Comparison of ENCODE assay signal across 9 mouse cellular contexts in the genomic region with DNA sequence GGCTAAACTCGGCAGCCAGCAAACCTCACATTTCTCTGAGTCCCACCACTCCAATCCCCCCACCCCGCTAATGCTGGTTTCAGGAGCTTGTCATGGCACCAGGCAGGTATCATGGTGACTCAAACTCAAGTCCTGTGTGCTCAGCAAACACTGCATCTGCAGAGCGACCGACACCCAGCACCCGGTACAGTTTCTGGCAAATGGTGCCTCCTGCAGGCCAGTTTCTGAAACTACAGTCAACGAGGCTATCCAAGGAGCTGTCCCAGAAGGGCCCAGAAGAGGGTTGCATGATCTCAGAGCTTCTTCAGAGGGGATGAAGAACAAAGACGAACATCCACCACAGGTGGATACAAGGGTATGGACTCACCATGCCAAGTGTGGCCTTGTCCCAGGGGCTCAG. TPM values are rescaled to one million over a fixed set of nuclear protein-coding genes. Genes with fewer than 3 reads are reported as not detected.
A peak's percentile ranks its signal among the peaks of the same experiment; 100 is the strongest.
DNase-seq lines count a peak whose midpoint lies in the region; ATAC-seq and TF ChIP-seq lines count a peak whose summit lies in the region.
"Had no signal": no experiment of that assay in that cellular context is flagged by ENCODE, and none has a peak within 500 bp of the region (broad histone marks: within the 10 kb centered on the region; RNA-seq: fewer than 3 reads in every experiment).

No protein-coding gene starts in this region.

- peak; percentile 50 for TF ChIP-seq CTCF in forebrain, postnatal 0 days (IDR thresholded peaks at IDR 0.05; ENCODE audit: low read depth)
- peak; percentile 45 to 94; a peak in 3 of 4 replicates for TF ChIP-seq CTCF in CH12.LX (conservative IDR thresholded peaks at IDR 0.05 in 1 of 2, IDR thresholded peaks at IDR 0.05 in 1 of 2; ENCODE audit: low read depth in 2 of 2, low read length in 2 of 2)
- peak; percentile 43 for TF ChIP-seq CTCF in cortical plate, adult 2 months (IDR thresholded peaks at IDR 0.05; ENCODE audit: extremely low read depth, insufficient read depth, low read length)

- H3K4me1 ChIP-seq in forebrain, postnatal 0 days (ENCODE audit: insufficient read depth) = no peaks in the 10 kb centered on the region
- H3K4me1 ChIP-seq in forebrain, embryonic 16.5 days (replicated peaks; ENCODE audit: control insufficient read depth, insufficient read depth, low read length) = no peaks in the 10 kb centered on the region
- peaks cover 23 to 58% of the 10 kb centered on the region in 2 experiments for H3K4me1 ChIP-seq in CH12.LX (ENCODE audit: control insufficient read depth in 1 of 2, insufficient read depth in 2 of 2)
- no peaks in the 10 kb centered on the region for H3K4me1 ChIP-seq in cortical plate, adult 2 months (ENCODE audit: control insufficient read depth, insufficient read depth, low read length)
- H3K4me1 ChIP-seq: heart, embryonic 15.5 days had no signal

- intact Hi-C loops in left cerebral cortex, postnatal 36 days (cut with DNase I) = loop anchor here (5.0 kb wide), 1 partner anchor 114 kb away; a partner anchor contains a TSS

- no peak for TF ChIP-seq EP300 in CH12.LX (IDR thresholded peaks at IDR 0.05; ENCODE audit: low read length)

- H3K4me3 ChIP-seq in forebrain, postnatal 0 days (ENCODE audit: low read depth, low read length) = no peak overlapping the region
- no peak overlapping the region for H3K4me3 ChIP-seq in forebrain, embryonic 16.5 days (replicated peaks; ENCODE audit: low read length)
- H3K4me3 ChIP-seq in CH12.LX (replicated peaks in 1 of 3; ENCODE audit: low read depth in 2 of 3, low read length in 2 of 3, poor library complexity in 1 of 3) = no peak overlapping the region
- no peak overlapping the region for H3K4me3 ChIP-seq in cortical plate, adult 2 months (ENCODE audit: insufficient read depth, low read length)
- H3K4me3 ChIP-seq: heart, embryonic 15.5 days had no signal

- H3K27me3 ChIP-seq in forebrain, postnatal 0 days (ENCODE audit: insufficient read depth, low read length) = no peaks in the 10 kb centered on the region
- H3K27me3 ChIP-seq in forebrain, embryonic 16.5 days (replicated peaks; ENCODE audit: control insufficient read depth, insufficient read depth, low read length) = no peaks in the 10 kb centered on the region
- H3K27me3 ChIP-seq in CH12.LX (replicated peaks) = no peaks in the 10 kb centered on the region
- H3K27me3 ChIP-seq: heart, embryonic 15.5 days had no signal

- DNase-seq in forebrain, postnatal 0 days = no peak
- peak; percentile 13 to 47 for DNase-seq in left cerebral cortex, postnatal 36 days (ENCODE audit: low spot score in 2 of 2)
- no peak for DNase-seq in left cerebral cortex, adult 11 months (ENCODE audit: low spot score)
- DNase-seq in CH12.LX (ENCODE audit: extremely low read depth) = peak; percentile 73
- DNase-seq in layer of hippocampus, adult 9-11 months = no peak

- TF ChIP-seq RAD21 in CH12.LX (IDR thresholded peaks at IDR 0.05; ENCODE audit: low read depth, low read length) = peak; percentile 86

- 48% methylated on average over 7 of the region's 7 CpGs for WGBS in forebrain, postnatal 0 days
- 43% methylated on average over 7 of the region's 7 CpGs for WGBS in forebrain, embryonic 16.5 days

- no peak for TF ChIP-seq POLR2A in CH12.LX (IDR thresholded peaks at IDR 0.05; ENCODE audit: low read depth, low read length)
- no peak for TF ChIP-seq POLR2A in cortical plate, adult 2 months (IDR thresholded peaks at IDR 0.05; ENCODE audit: extremely low read depth, insufficient read depth, low read length)

- H3K4me2 ChIP-seq in forebrain, postnatal 0 days (ENCODE audit: low read depth) = no peak overlapping the region
- H3K4me2 ChIP-seq in forebrain, embryonic 16.5 days (ENCODE audit: low read length) = no peak overlapping the region
- H3K4me2 ChIP-seq in CH12.LX (ENCODE audit: insufficient read depth, low read depth, poor library complexity, severe bottlenecking) = no peak overlapping the region
- H3K4me2 ChIP-seq: heart, embryonic 15.5 days had no signal

- no peak overlapping the region for H3K9ac ChIP-seq in forebrain, postnatal 0 days
- H3K9ac ChIP-seq in forebrain, embryonic 16.5 days (replicated peaks; ENCODE audit: low read depth, low read length) = no peak overlapping the region
- H3K9ac ChIP-seq in CH12.LX (ENCODE audit: insufficient read depth, low read depth) = no peak overlapping the region
- H3K9ac ChIP-seq: heart, embryonic 15.5 days had no signal

- no peaks in the 10 kb centered on the region for H3K79me2 ChIP-seq in CH12.LX (replicated peaks; ENCODE audit: control insufficient read depth, extremely low read depth, insufficient read depth, poor library complexity, severe bottlenecking)

- in situ Hi-C loops in CH12.LX (cut with MboI; ENCODE audit: low pct_ligation_motif_present, low pct_unique_long_range_greater_than_20kb, low sequenced_read_pairs) = loop anchor here (25.0 kb wide), 1 partner anchor 411 kb away; no protein-coding TSS in a partner anchor

- H3K27ac ChIP-seq in forebrain, postnatal 0 days (ENCODE audit: low read depth, low read length) = no peak overlapping the region
- H3K27ac ChIP-seq in forebrain, embryonic 16.5 days (ENCODE audit: low read length) = no peak overlapping the region
- no peak overlapping the region for H3K27ac ChIP-seq in CH12.LX (ENCODE audit: insufficient read depth, low read depth)
- no peak overlapping the region for H3K27ac ChIP-seq in cortical plate, adult 2 months (ENCODE audit: insufficient read depth, low read length)
- H3K27ac ChIP-seq: heart, embryonic 15.5 days had no signal

- peaks cover 7% of the 10 kb centered on the region; the same call in 1 of the 2 replicates for H3K36me3 ChIP-seq in forebrain, postnatal 0 days (ENCODE audit: insufficient read depth)
- peaks cover 8% of the 10 kb centered on the region; the same call in 1 of the 2 replicates for H3K36me3 ChIP-seq in forebrain, embryonic 16.5 days (ENCODE audit: control insufficient read depth, insufficient read depth)
- peaks cover 0 to 10% of the 10 kb centered on the region in 2 experiments for H3K36me3 ChIP-seq in CH12.LX (replicated peaks in 1 of 2; ENCODE audit: control insufficient read depth in 1 of 2, insufficient read depth in 1 of 2, low read length in 1 of 2)

- no peaks in the 10 kb centered on the region for H3K9me3 ChIP-seq in forebrain, postnatal 0 days (ENCODE audit: low read length)
- H3K9me3 ChIP-seq in forebrain, embryonic 16.5 days (ENCODE audit: control insufficient read depth, low read length) = no peaks in the 10 kb centered on the region
- H3K9me3 ChIP-seq in CH12.LX (replicated peaks; ENCODE audit: low read length) = no peaks in the 10 kb centered on the region
- H3K9me3 ChIP-seq: heart, embryonic 15.5 days had no signal

- dilution Hi-C loops in CH12.LX (cut with MboI; ENCODE audit: extremely low pct_ligation_motif_present, extremely low pct_unique_long_range_greater_than_20kb, low sequenced_read_pairs) = no loop called here

- ATAC-seq in forebrain, postnatal 0 days = no peak
- no peak for ATAC-seq in forebrain, embryonic 16.5 days
- ATAC-seq in neutrophil, adult 5-6 weeks (ENCODE audit: extremely low read depth, insufficient number of reproducible peaks, low FRiP score, poor library complexity, severe bottlenecking) = peak; percentile 30; the same call in 1 of the 2 replicates

TF ChIP-seq in CH12.LX, 34 proteins besides CTCF, POLR2A, EP300 and RAD21 (continues in another document):
- TF ChIP-seq IRF4 (IDR thresholded peaks at IDR 0.05; ENCODE audit: low read depth, low read length) = 0 out of 2 replicates have a peak, but pooled peaks have one; percentile 21
- TF ChIP-seq POLR2AphosphoS2 (IDR thresholded peaks at IDR 0.05; ENCODE audit: low read depth, low read length) = no peak
- no peak for TF ChIP-seq CHD2 (IDR thresholded peaks at IDR 0.05; ENCODE audit: low read length)
- TF ChIP-seq SMC3 (IDR thresholded peaks at IDR 0.05; ENCODE audit: low read depth, low read length) = peak; percentile 97
- TF ChIP-seq PAX5 (IDR thresholded peaks at IDR 0.05; ENCODE audit: low read length) = no peak
- no peak for TF ChIP-seq USF2 (conservative IDR thresholded peaks at IDR 0.05; ENCODE audit: low read depth, low read length)
- TF ChIP-seq MYC (IDR thresholded peaks at IDR 0.05; ENCODE audit: low read depth, low read length) = no peak
- no peak for TF ChIP-seq TCF12 (IDR thresholded peaks at IDR 0.05; ENCODE audit: low read depth, low read length)
- no peak for TF ChIP-seq JUND (conservative IDR thresholded peaks at IDR 0.05; ENCODE audit: low read depth, low read length)
- no peak for TF ChIP-seq TBP (conservative IDR thresholded peaks at IDR 0.05; ENCODE audit: low read depth, low read length)
- peak; percentile 71 for TF ChIP-seq ZC3H11A (IDR thresholded peaks at IDR 0.05; ENCODE audit: low read depth, low read length)
- TF ChIP-seq E2F4 (IDR thresholded peaks at IDR 0.05; ENCODE audit: insufficient replicate concordance, low read depth, low read length) = no peak
- TF ChIP-seq RCOR1 (conservative IDR thresholded peaks at IDR 0.05; ENCODE audit: low read depth, low read length) = no peak
- no peak for TF ChIP-seq SIN3A (IDR thresholded peaks at IDR 0.05; ENCODE audit: low read length)
- TF ChIP-seq MEF2A (IDR thresholded peaks at IDR 0.05; ENCODE audit: borderline replicate concordance, low read depth, low read length) = peak; percentile 27; the same call in 1 of the 2 replicates
- TF ChIP-seq BHLHE40 (IDR thresholded peaks at IDR 0.05; ENCODE audit: low read depth, low read length) = no peak

RNA-seq across cellular contexts. Expression of a gene that starts 4.6 kb away (rescaled TPM):
- total RNA-seq in forebrain, postnatal 0 days (2014; rRNA removed) = 38.4 and 43.8 TPM in 2 replicates
- 21.0 and 22.7 TPM in 2 replicates for polyA plus RNA-seq in forebrain, postnatal 0 days (2015; fragmentation: Nextera tagmentation; extraction: Ambion mirVana)
- polyA plus RNA-seq in forebrain, embryonic 16.5 days (2015; fragmentation: Nextera tagmentation; extraction: Ambion mirVana) = 30.3 and 33.3 TPM in 2 replicates
- 1 to 10 TPM; 8.0 to 9.7 TPM for total RNA-seq in left cerebral cortex, postnatal 36 days (2021)
- total RNA-seq in CH12.LX (2012; rRNA removed) = 16.2 and 17.9 TPM in 2 replicates
- total RNA-seq in CH12.LX (2014; rRNA removed) = 8.1 and 8.5 TPM in 2 replicates
- polyA plus RNA-seq in CH12.LX (2012; ENCODE audit: insufficient read length, low read depth) = 26.4 and 27.8 TPM in 2 replicates
- polyA plus RNA-seq in cortical plate, adult 2 months (2012; rRNA removed) = 8.4 and 9.2 TPM in 2 replicates
- 7.9 and 8.4 TPM in 2 replicates for total RNA-seq in neutrophil, adult 5-6 weeks (2017)

RNA-seq across cellular contexts. Expression of a gene that starts 52.2 kb away (rescaled TPM):
- total RNA-seq in forebrain, postnatal 0 days (2014; rRNA removed) = 16.1 and 19.8 TPM in 2 replicates
- 61.3 and 71.3 TPM in 2 replicates for polyA plus RNA-seq in forebrain, postnatal 0 days (2015; fragmentation: Nextera tagmentation; extraction: Ambion mirVana)
- polyA plus RNA-seq in forebrain, embryonic 16.5 days (2015; fragmentation: Nextera tagmentation; extraction: Ambion mirVana) = 54.0 and 63.0 TPM in 2 replicates
- 10 to 100 TPM; 28.3 to 39.2 TPM for total RNA-seq in left cerebral cortex, postnatal 36 days (2021)
- total RNA-seq in CH12.LX (2012; rRNA removed) (45.5 and 59.1 TPM in 2 replicates), CH12.LX (2014; rRNA removed) (43.7 and 47.7 TPM in 2 replicates)
- 94.8 and 117 TPM in 2 replicates for polyA plus RNA-seq in CH12.LX (2012; ENCODE audit: insufficient read length, low read depth)
- polyA plus RNA-seq in cortical plate, adult 2 months (2012; rRNA removed) = 35.0 and 36.0 TPM in 2 replicates
- 25.3 and 29.0 TPM in 2 replicates for total RNA-seq in neutrophil, adult 5-6 weeks (2017)

Comparison
In these comparisons a context has a peak if more than half of its experiments do, and no peak if none do; other contexts are left out.
1. DNase-seq: peak in left cerebral cortex, postnatal 36 days (2 of 2) and CH12.LX (single experiment); none in forebrain, postnatal 0 days (single experiment), left cerebral cortex, adult 11 months (single experiment) and layer of hippocampus, adult 9-11 months (single experiment).
2. Peak in every context shown above with its lines, with median percentiles within 50 percentile points of each other: CTCF ChIP-seq.